Mouse (Mus musculus) forebrain, embryonic 15.5 days (tissue): Measurements from ENCODE around the gene Ccdc148. TPM values are rescaled to one million over a fixed set of nuclear protein-coding genes. Genes with fewer than 3 reads are reported as not detected.

Experiments used
- ATAC-seq: fragments of 200-750 bp; cut with Nextera tagmentation; replicated peaks from 2 replicates; pipeline ENCODE4 v1.8.0; 2017; ENCODE audit warnings: mild to moderate bottlenecking, moderate TSS enrichment, moderate library complexity
- H3K27ac ChIP-seq: fragments of 300-500 bp; sonication (generic); replicated peaks from 2 replicates; pipeline ENCODE4 v1.5.1; 2015; ENCODE audit warnings: mild to moderate bottlenecking, inconsistent platforms
- H3K27me3 ChIP-seq: fragments of 300-500 bp; sonication (generic); 2 replicates; pipeline ENCODE4 v1.6.1; 2015; ENCODE audit warnings: inconsistent platforms
- H3K36me3 ChIP-seq: fragments of 300-500 bp; sonication (generic); 2 replicates; pipeline ENCODE4 v1.6.1; 2015; ENCODE audit warnings: mild to moderate bottlenecking, inconsistent platforms
- H3K4me1 ChIP-seq: fragments of 300-500 bp; sonication (generic); 2 replicates; pipeline ENCODE4 v1.6.1; 2015; ENCODE audit warnings: inconsistent platforms
- H3K4me2 ChIP-seq: fragments of 300-500 bp; sonication (generic); replicated peaks from 2 replicates; pipeline ENCODE4 v1.6.1; 2015; ENCODE audit warnings: mild to moderate bottlenecking, inconsistent platforms
- H3K4me3 ChIP-seq: fragments of 300-500 bp; sonication (generic); 2 replicates; pipeline ENCODE4 v1.5.1; 2015; ENCODE audit warnings: mild to moderate bottlenecking, inconsistent platforms
- H3K9ac ChIP-seq: fragments of 300-500 bp; sonication (generic); replicated peaks from 2 replicates; pipeline ENCODE4 v1.6.1; 2015; ENCODE audit warnings: mild to moderate bottlenecking, inconsistent platforms
- H3K9me3 ChIP-seq: fragments of 300-500 bp; sonication (generic); 2 replicates; pipeline ENCODE4 v1.6.1; 2016; ENCODE audit warnings: inconsistent platforms
- WGBS: fragments of 180-500 bp; shearing (Covaris S2); methylation state at CpG from one replicate; pipeline ENCODE4 v1.1.7; 2015; ENCODE audit warnings: mixed read lengths; 5-methylcytosine and 5-hydroxymethylcytosine counted together
- polyA plus RNA-seq: library from polyadenylated mRNA; unstranded; fragments of >200 nt; fragmentation: Nextera tagmentation; extraction: Ambion mirVana; gene quantifications from 2 replicates; pipeline ENCODE4 v1.2.1, GENCODE M21; 2015

Gene Ccdc148
- polyA plus RNA-seq, 1 experiment from 2014 or later, result 4.8 TPM

- ATAC-seq, result no peak
- Histone ChIP-seq H3K4me3 (no peak overlapping the region), H3K27ac (no peak overlapping the region), H3K4me1 (peaks cover 15% of the 10 kb centered on the region), H3K4me2 (no peak overlapping the region), H3K27me3 (no peaks in the 10 kb centered on the region), H3K9ac (no peak overlapping the region), H3K36me3 (no peaks in the 10 kb centered on the region), H3K9me3 (no peaks in the 10 kb centered on the region)
- WGBS, result 45% methylated on average over 2 of the region's 2 CpGs
Measured at GRCm38 (mm10) chr2:59158117-59158516, 2.4 kb downstream of the Ccdc148 start.

GRCm38 (mm10) chr2:59155428-59155827 lies 5.1 kb downstream of the Ccdc148 start:
- ATAC-seq, result no peak
- no peaks in the 10 kb centered on the region for H3K27me3 ChIP-seq
- H3K36me3 ChIP-seq, result no peaks in the 10 kb centered on the region
- H3K27ac ChIP-seq, result no peak overlapping the region
- no peak overlapping the region for H3K4me2 ChIP-seq
- H3K4me3 ChIP-seq, result no peak overlapping the region
- H3K9ac ChIP-seq, result no peak overlapping the region
- no peaks in the 10 kb centered on the region for H3K9me3 ChIP-seq
- peaks cover 5% of the 10 kb centered on the region for H3K4me1 ChIP-seq

GRCm38 (mm10) chr2:59131044-59131443 lies 29.4 kb downstream of the Ccdc148 start:
- Histone ChIP-seq H3K27me3 (no peaks in the 10 kb centered on the region), H3K4me2 (no peak overlapping the region), H3K36me3 (no peaks in the 10 kb centered on the region), H3K27ac (no peak overlapping the region), H3K9ac (no peak overlapping the region), H3K4me1 (no peaks in the 10 kb centered on the region), H3K9me3 (no peaks in the 10 kb centered on the region), H3K4me3 (no peak overlapping the region)
- 88% methylated on average over 8 of the region's 8 CpGs for WGBS
- ATAC-seq, result no peak

- Histone ChIP-seq H3K27ac (no peak overlapping the region), H3K4me1 (no peaks in the 10 kb centered on the region), H3K36me3 (no peaks in the 10 kb centered on the region), H3K4me2 (no peak overlapping the region), H3K4me3 (no peak overlapping the region), H3K27me3 (no peaks in the 10 kb centered on the region), H3K9me3 (no peaks in the 10 kb centered on the region), H3K9ac (no peak overlapping the region)
- WGBS, result 74% methylated on average over 8 of the region's 8 CpGs
- ATAC-seq, result no peak
Measured at GRCm38 (mm10) chr2:59129821-59130220, 30.7 kb downstream of the Ccdc148 start.

GRCm38 (mm10) chr2:59129023-59129422 lies 31.5 kb downstream of the Ccdc148 start:
- WGBS, result 92% methylated on average over 7 of the region's 7 CpGs
- Histone ChIP-seq H3K9me3 (no peaks in the 10 kb centered on the region), H3K4me1 (no peaks in the 10 kb centered on the region), H3K27ac (no peak overlapping the region), H3K4me2 (no peak overlapping the region), H3K9ac (no peak overlapping the region), H3K27me3 (no peaks in the 10 kb centered on the region), H3K36me3 (no peaks in the 10 kb centered on the region), H3K4me3 (no peak overlapping the region)
- ATAC-seq, result no peak

GRCm38 (mm10) chr2:59055615-59056145 lies 104.8 kb downstream of the Ccdc148 start:
- ATAC-seq, result no peak

GRCm38 (mm10) chr2:59054339-59054738 lies 106.1 kb downstream of the Ccdc148 start:
- Histone ChIP-seq H3K4me1 (no peaks in the 10 kb centered on the region; the same call in 1 of the 2 replicates), H3K36me3 (no peaks in the 10 kb centered on the region), H3K9me3 (no peaks in the 10 kb centered on the region), H3K4me3 (no peak overlapping the region), H3K4me2 (no peak overlapping the region), H3K27ac (peak overlapping the region; percentile 2; the same call in 1 of the 2 replicates), H3K9ac (no peak overlapping the region), H3K27me3 (no peaks in the 10 kb centered on the region)
- ATAC-seq, result peak; percentile 48; the same call in 1 of the 2 replicates
- 68% methylated on average over 5 of the region's 5 CpGs for WGBS

More at GRCm38 (mm10) chr2:59055615-59056145, 104.8 kb downstream of the Ccdc148 start:
- H3K36me3 ChIP-seq, result no peaks in the 10 kb centered on the region
- no peak overlapping the region for H3K4me3 ChIP-seq
- no peak overlapping the region for H3K9ac ChIP-seq
- H3K27me3 ChIP-seq, result no peaks in the 10 kb centered on the region
- no peaks in the 10 kb centered on the region; the same call in 1 of the 2 replicates for H3K4me1 ChIP-seq
- H3K27ac ChIP-seq, result no peak overlapping the region; the same call in 1 of the 2 replicates
- no peaks in the 10 kb centered on the region for H3K9me3 ChIP-seq
- H3K4me2 ChIP-seq, result no peak overlapping the region
- 80% methylated on average over 5 of the region's 5 CpGs for WGBS

GRCm38 (mm10) chr2:59053461-59054039 lies 106.9 kb downstream of the Ccdc148 start:
- Histone ChIP-seq H3K9ac (no peak overlapping the region), H3K27me3 (no peaks in the 10 kb centered on the region), H3K4me2 (no peak overlapping the region), H3K36me3 (no peaks in the 10 kb centered on the region), H3K4me1 (no peaks in the 10 kb centered on the region; the same call in 1 of the 2 replicates), H3K9me3 (no peaks in the 10 kb centered on the region), H3K4me3 (no peak overlapping the region), H3K27ac (no peak overlapping the region)
- no peak for ATAC-seq
- 54% methylated on average over 7 of the region's 7 CpGs for WGBS

- 67% methylated on average over 8 of the region's 8 CpGs for WGBS
- H3K4me2 ChIP-seq, result no peak overlapping the region
- ATAC-seq, result no peak
- no peak overlapping the region for H3K4me3 ChIP-seq
- no peaks in the 10 kb centered on the region; the same call in 1 of the 2 replicates for H3K4me1 ChIP-seq
- H3K9me3 ChIP-seq, result no peaks in the 10 kb centered on the region
- H3K27ac ChIP-seq, result no peak overlapping the region
- H3K27me3 ChIP-seq, result no peaks in the 10 kb centered on the region
- no peaks in the 10 kb centered on the region for H3K36me3 ChIP-seq
- H3K9ac ChIP-seq, result no peak overlapping the region
Measured at GRCm38 (mm10) chr2:59050245-59050824, 110.1 kb downstream of the Ccdc148 start.

GRCm38 (mm10) chr2:59049686-59050085 lies 110.8 kb downstream of the Ccdc148 start:
- Histone ChIP-seq H3K36me3 (no peaks in the 10 kb centered on the region), H3K4me3 (no peak overlapping the region), H3K27me3 (no peaks in the 10 kb centered on the region), H3K4me2 (no peak overlapping the region), H3K9ac (no peak overlapping the region), H3K27ac (no peak overlapping the region), H3K4me1 (no peaks in the 10 kb centered on the region; the same call in 1 of the 2 replicates), H3K9me3 (no peaks in the 10 kb centered on the region)
- ATAC-seq, result no peak
- WGBS, result 36% methylated on average over 4 of the region's 4 CpGs

GRCm38 (mm10) chr2:59048775-59049451 lies 111.6 kb downstream of the Ccdc148 start:
- Histone ChIP-seq H3K4me1 (no peaks in the 10 kb centered on the region), H3K27ac (no peak overlapping the region), H3K9ac (no peak overlapping the region), H3K36me3 (no peaks in the 10 kb centered on the region), H3K4me2 (no peak overlapping the region), H3K9me3 (no peaks in the 10 kb centered on the region), H3K4me3 (no peak overlapping the region), H3K27me3 (no peaks in the 10 kb centered on the region)
- no peak; the same call in 1 of the 2 replicates for ATAC-seq
- 44% methylated on average over 6 of the region's 6 CpGs for WGBS

- Histone ChIP-seq H3K9ac (no peak overlapping the region), H3K4me3 (no peak overlapping the region), H3K9me3 (no peaks in the 10 kb centered on the region), H3K36me3 (no peaks in the 10 kb centered on the region), H3K27me3 (no peaks in the 10 kb centered on the region), H3K27ac (no peak overlapping the region), H3K4me2 (no peak overlapping the region), H3K4me1 (no peaks in the 10 kb centered on the region)
- 82% methylated on average over 22 of the region's 22 CpGs for WGBS
- no peak for ATAC-seq
Measured at GRCm38 (mm10) chr2:59043313-59044032, 117.0 kb downstream of the Ccdc148 start.
